Mouse (Mus musculus) G1E-ER4 (cell line): ENCODE results near the gene Msi1. TPM values are rescaled to one million over a fixed set of nuclear protein-coding genes. Genes with fewer than 3 reads are reported as not detected.

Experiments used
- GATA1 ChIP-seq: IDR thresholded peaks from one replicate; pipeline ENCODE4 v1.8.0; 2012; ENCODE audit warnings: low read length, inconsistent platforms
- polyA plus RNA-seq: library from polyadenylated mRNA; stranded (reverse); fragments of >175 nt; gene quantifications from 2 replicates; pipeline ENCODE4 v1.2.3, GENCODE M21; 2012

The Msi1 gene
- polyA plus RNA-seq, 1 experiment = 2.4 TPM

DNA sequence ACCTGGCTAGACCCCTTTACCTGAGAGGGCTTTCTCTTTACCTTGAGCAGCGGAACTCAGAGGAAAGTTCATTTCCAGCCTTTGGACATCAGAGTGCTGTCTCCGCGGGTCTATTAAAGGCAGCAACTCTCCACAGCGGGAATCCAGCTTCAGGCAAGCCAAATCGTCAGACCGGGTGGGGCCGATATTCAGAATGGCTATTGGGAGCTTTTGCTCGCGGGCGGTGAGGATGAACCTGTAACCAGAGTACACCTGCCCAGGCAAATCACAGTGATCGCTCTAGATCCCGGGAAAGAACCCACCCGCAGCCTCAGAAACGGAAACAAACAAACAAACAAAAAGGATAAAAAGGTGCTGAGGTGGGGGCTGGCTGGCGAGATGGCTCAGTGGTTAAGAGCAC, 50.2 kb downstream of the Msi1 start:
- no peak for TF ChIP-seq GATA1

DNA sequence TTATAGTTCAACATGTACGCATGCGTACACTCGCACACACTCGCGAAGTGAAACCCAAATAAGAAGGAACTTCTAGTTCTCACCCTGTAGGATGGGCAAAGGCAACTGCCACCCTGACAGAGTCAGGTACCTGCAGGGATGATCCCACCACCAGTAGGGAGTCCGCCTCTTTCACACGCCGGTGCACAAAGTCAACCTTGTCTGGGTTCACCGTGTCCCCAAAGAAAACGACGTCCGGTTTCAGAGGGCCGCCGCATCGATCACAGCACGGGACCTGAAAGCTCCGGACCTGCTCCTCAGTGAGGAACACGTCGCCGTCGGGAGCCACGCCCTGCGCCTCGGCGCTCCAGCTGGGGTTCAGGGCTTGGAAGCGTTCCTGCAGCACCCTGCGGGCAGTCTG, 50.7 kb downstream of the Msi1 start:
- TF ChIP-seq GATA1 = no peak

DNA sequence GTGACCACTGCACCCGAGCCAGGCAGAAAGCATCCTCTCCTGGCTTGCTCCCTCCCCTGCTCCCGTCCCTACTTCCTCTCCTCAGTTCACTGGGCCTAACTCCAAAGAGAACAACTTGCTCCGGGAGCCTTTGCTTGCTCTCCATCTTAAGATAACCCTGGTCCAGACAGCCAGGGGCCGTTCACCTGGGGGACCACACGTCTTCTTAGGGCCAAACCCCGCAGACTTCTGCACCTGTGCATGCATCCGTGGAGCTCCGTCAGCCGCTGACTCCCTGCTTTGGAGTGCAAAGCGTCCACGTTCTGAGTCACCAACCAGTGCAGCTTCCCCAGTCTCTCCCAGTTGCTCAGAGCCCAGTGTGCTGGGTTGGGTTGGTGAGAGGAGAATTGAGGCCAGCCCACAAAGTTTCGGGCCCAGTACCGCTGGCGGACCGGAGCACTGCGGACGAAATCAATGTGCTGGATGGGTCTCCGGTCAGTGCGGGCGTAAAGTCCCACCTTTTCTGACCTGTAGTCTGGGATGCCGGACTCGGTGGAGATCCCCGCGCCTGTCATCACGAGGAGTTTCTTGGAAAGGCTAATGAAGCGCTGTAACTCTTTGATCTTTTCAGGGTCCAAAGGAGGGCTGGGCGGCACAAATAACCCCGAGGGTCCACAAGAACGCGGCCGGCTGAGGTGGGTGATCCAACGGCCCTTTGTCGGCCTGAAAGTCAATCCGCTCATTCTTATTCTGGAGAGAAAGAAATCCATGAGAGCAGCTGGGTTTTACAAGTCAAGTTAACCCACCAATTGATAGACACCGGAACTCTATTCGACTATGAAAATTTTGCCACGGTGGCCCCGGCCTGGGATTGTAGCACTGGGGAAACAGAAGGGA, 53.2 kb downstream of the Msi1 start:
- TF ChIP-seq GATA1 = no peak

- no peak for TF ChIP-seq GATA1
Observed at GRCm38 (mm10) chr5:115483385-115483784, 54.0 kb downstream of the Msi1 start.

GRCm38 (mm10) chr5:115483947-115484920, 54.8 kb downstream of the Msi1 start, which contains the start of gene Sirt4:
TSS of gene Sirt4 (minus strand) at chr5:115484725.
- TF ChIP-seq GATA1 = no peak

GRCm38 (mm10) chr5:115484996-115485395, 55.6 kb downstream of the Msi1 start:
- no peak for TF ChIP-seq GATA1

DNA sequence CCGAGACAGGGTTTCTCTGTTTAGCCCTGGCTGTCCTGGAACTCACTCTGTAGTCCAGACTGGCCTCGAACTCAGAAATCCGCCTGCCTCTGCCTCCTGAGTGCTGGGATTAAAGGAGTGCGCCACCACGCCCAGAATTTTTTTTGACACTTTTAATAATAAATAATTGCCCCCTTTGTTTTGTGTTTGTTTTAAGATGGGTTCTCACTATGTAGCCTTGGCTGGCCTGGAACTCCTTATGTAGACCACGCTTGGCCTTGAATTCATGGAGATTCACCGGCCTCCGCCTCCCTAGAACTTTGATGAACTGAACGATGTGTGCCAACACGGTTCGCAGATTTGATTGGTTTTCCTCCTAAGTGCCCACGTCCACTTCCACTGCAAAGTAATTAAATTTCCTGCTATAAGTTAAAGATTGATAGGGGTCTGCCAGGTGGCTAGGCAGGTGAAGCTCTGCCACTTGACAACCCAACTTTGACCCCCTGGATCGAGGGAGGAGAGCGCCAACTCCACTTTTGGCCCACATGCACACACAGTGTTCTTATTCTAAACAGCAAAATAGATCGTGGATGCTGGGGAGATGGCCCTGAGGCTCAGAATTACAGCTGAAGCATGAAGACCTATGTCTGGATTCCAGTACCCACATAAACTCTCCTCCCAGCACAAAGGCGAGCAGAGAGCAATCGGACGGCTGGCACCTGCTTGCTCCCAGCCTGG, 56.2 kb downstream of the Msi1 start:
- TF ChIP-seq GATA1 = no peak

DNA sequence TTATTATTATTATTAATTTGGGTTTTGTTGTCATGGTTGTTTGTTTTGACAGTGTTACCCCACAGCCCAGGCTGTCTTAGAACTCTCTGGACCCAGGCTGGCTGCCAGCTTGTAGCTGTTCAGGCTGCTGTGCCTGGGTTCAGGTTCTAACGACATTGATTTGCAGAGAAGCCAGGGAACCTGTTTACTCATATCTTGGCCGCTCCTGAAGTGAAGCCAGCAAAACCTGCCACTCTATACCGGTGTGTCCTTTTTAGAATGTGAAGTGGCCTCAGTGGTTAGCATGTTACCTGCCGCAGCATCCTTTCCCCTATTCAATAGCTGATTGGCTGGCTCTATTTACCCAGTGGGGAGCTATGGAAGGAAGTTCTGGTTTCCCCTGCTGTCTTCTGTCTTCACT, 57.3 kb downstream of the Msi1 start:
- TF ChIP-seq GATA1 = no peak

GRCm38 (mm10) chr5:115487353-115487752, 58.0 kb downstream of the Msi1 start:
- TF ChIP-seq GATA1 = no peak

DNA sequence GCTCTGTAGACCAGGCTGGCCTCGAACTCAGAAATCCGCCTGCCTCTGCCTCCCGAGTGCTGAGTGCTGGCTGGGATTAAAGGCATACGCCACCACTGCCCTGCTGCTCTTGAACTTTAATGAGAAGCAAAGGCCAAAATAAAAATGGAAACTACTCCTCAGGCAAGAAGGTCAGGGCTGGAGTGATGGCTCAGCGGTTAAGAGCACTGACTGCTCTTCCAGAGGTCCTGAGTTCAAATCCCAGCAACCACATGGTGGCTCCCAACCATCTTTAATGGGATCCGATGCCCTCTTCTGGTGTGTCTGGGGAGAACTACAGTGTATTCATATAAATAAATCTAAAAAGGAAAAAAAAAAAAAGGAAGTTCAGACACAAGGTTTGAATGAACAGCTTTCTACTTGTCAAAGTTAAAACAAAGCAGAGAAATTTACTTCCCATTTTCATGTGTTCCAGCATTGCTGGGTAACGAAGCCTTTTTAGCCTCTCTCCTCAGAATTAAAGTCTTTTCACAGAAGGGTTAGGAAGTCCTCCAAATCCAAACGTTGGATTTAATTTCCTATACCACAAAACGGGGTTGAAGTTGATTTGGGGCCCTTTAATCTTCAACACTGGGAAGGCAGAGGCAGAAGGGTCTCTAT, 58.7 kb downstream of the Msi1 start:
- no peak for TF ChIP-seq GATA1

DNA sequence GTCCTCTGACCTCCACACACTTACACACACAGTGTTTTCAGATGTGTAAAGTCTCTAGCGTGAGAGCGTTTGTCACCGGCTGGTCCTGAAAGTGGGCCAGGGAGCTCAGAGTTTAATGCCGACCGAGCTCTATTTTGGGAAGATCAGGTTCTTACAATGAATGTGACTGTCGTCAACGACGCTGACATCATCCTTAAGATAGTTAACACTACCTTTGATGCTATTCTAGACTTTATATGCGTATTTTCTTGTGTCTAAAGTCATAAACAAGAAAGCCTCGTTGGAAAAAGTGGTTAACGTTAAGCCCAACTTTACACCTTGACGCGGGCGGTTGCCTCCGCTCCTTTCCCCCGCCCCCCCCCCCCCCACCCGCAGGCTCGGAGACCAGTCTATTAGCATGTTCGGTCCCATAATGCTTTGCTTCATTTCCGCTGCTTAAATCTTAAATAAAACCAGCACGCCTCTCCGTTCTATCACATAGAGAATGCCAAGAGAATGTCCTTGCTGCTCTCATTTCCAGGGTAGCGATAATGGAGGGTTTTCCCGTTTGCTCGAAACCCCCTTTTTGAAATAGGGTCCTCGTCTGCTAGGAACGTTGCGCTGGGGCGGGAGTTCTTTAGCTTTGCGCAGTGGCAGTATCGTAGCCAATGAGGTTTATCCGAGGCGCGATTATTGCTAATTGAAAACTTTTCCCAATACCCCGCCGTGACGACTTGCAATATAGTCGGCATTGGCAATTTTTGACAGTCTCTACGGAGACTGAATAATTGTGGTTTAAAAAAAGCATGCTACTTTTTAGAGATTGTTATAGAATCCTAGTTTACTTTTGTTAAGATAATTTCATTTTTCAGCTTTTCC, 59.7 kb downstream of the Msi1 start:
- TF ChIP-seq GATA1 = no peak

GRCm38 (mm10) chr5:115489699-115490637, 60.6 kb downstream of the Msi1 start:
- TF ChIP-seq GATA1 = no peak

- TF ChIP-seq GATA1 = no peak
Observed at GRCm38 (mm10) chr5:115490638-115491000, 61.2 kb downstream of the Msi1 start.
